Mouse (Mus musculus) mouse embryonic stem cell (cell line): ENCODE data around the gene Yes1.

Experiments
- in situ Hi-C, 2 experiments: fragments of 300-500 bp; cut with MboI; formaldehyde crosslinking; loops; 1 replicate in 1 of 2; 3 replicates in 1 of 2; pipeline ENCODE4 v1.14.3; 2019 to 2020; ENCODE audit warnings: low sequenced_read_pairs in 2 of 2, low pct_unique_long_range_greater_than_20kb in 1 of 2, mixed read lengths in 1 of 2; ENCODE audit not compliant: unreplicated experiment in 1 of 2

The Yes1 gene

DNA sequence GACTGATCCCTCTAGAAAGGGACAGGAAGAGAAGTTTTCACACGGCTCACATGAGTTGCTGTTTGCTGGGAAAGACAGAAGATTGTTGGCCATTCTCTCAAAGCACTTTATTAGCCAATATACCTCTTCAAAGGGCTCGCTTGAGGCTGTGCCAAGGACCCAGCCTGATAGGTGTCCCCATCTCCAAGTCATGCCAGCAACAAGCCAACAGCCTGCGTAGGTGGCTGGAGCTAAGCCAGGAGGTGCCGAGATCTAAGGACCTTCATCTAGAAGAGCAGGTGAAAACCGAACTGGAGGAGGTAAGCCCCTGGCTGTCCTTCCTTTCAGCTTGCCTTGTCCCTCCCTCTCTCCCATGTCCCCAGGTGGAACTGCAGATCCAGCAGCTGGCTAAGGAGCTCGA, 124.8 kb downstream of the Yes1 start:
- in situ Hi-C loops = no loop called here
